Mouse (Mus musculus) thymus, postnatal 25 days (tissue): Measurements from ENCODE around the gene Efhc1.

Source experiments
- DNase-seq: peaks from one replicate; pipeline ENCODE4 v3.0.0; 2022

The Efhc1 gene

GRCm38 (mm10) chr1:21008891-21009290 is 57.5 kb downstream of the Efhc1 start:
- no peak for DNase-seq

GRCm38 (mm10) chr1:21010282-21010800 is 58.9 kb downstream of the Efhc1 start:
- no peak for DNase-seq

- DNase-seq = no peak
Measured at GRCm38 (mm10) chr1:21014463-21014862, 63.0 kb downstream of the Efhc1 start.

GRCm38 (mm10) chr1:21023101-21023500 is 71.7 kb downstream of the Efhc1 start:
- no peak for DNase-seq

- no peak for DNase-seq
Measured at GRCm38 (mm10) chr1:21025203-21025602, 73.8 kb downstream of the Efhc1 start.

- DNase-seq = no peak
Measured at GRCm38 (mm10) chr1:21026534-21026933, 75.1 kb downstream of the Efhc1 start.

- DNase-seq = no peak
Measured at GRCm38 (mm10) chr1:21029000-21029399, 77.6 kb downstream of the Efhc1 start.

GRCm38 (mm10) chr1:21031650-21032049 is 80.2 kb downstream of the Efhc1 start:
- no peak for DNase-seq

- DNase-seq = no peak
Measured at GRCm38 (mm10) chr1:21033065-21033791, 81.8 kb downstream of the Efhc1 start.

- no peak for DNase-seq
Measured at GRCm38 (mm10) chr1:21033792-21034119, 82.3 kb downstream of the Efhc1 start.

GRCm38 (mm10) chr1:21035878-21036277 is 84.5 kb downstream of the Efhc1 start:
- no peak for DNase-seq

- no peak for DNase-seq
Measured at GRCm38 (mm10) chr1:21037881-21038601, 86.6 kb downstream of the Efhc1 start.

- DNase-seq = no peak
Measured at GRCm38 (mm10) chr1:21039564-21039963, 88.1 kb downstream of the Efhc1 start.

GRCm38 (mm10) chr1:21040173-21040572 is 88.7 kb downstream of the Efhc1 start:
- no peak for DNase-seq
